Mouse (Mus musculus): Measurements from ENCODE around the gene Lrp2.

- TF ChIP-seq CTCF (IDR thresholded peaks at IDR 0.05; ENCODE audit: extremely low read depth, insufficient read depth, insufficient read length, insufficient replicate concordance) (no peak), POLR2A (IDR thresholded peaks at IDR 0.05; ENCODE audit: low read depth, low read length) (no peak)
Measured at GRCm38 (mm10) chr2:69603726-69604393, 18.0 kb upstream of the Lrp2 start.
